Mouse (Mus musculus): ENCODE results near the gene Tfap2b. TPM values are rescaled to one million over a fixed set of nuclear protein-coding genes. Genes with fewer than 3 reads are reported as not detected.

The Tfap2b gene
- polyA plus RNA-seq, 1 experiment from 2014 or later = 22.9 TPM

GRCm38 (mm10) chr1:19233857-19234256, 25.1 kb downstream of the Tfap2b start:
- H3K27me3 ChIP-seq (ENCODE audit: control insufficient read depth, insufficient read depth, low read length) = peaks cover 45% of the 10 kb centered on the region
- DNase-seq (ENCODE audit: low spot score) (no peak), ATAC-seq (replicated peaks; ENCODE audit: insufficient number of reproducible peaks, low FRiP score, low TSS enrichment, low read depth) (no peak)
- no peaks in the 10 kb centered on the region for H3K36me3 ChIP-seq (replicated peaks; ENCODE audit: control insufficient read depth, insufficient read depth, low read depth, low read length)
- 4% methylated on average over 19 of the region's 19 CpGs for WGBS
- no peaks in the 10 kb centered on the region for H3K9me3 ChIP-seq (replicated peaks; ENCODE audit: control insufficient read depth, low read length)
- H3K4me1 ChIP-seq (ENCODE audit: control insufficient read depth, insufficient read depth, low read length) = no peaks in the 10 kb centered on the region
- H3K27ac ChIP-seq (replicated peaks; ENCODE audit: low read depth, low read length) = no peak overlapping the region
- H3K4me2 ChIP-seq (ENCODE audit: low read depth, low read length) = no peak overlapping the region
- H3K9ac ChIP-seq (replicated peaks; ENCODE audit: low read length) = no peak overlapping the region
- no peak overlapping the region for H3K4me3 ChIP-seq (ENCODE audit: low read depth, low read length)

GRCm38 (mm10) chr1:19234432-19235205, 25.9 kb downstream of the Tfap2b start:
- WGBS = 3% methylated on average over 31 of the region's 31 CpGs
- H3K4me2 ChIP-seq (ENCODE audit: low read depth, low read length) = peak overlapping the region; percentile 30
- no peak for ATAC-seq (replicated peaks; ENCODE audit: insufficient number of reproducible peaks, low FRiP score, low TSS enrichment, low read depth)

GRCm38 (mm10) chr1:19236051-19236450, 27.3 kb downstream of the Tfap2b start:
- no peak overlapping the region for H3K4me2 ChIP-seq (ENCODE audit: low read depth, low read length)
- H3K4me3 ChIP-seq (ENCODE audit: low read depth, low read length) = no peak overlapping the region
- no peak overlapping the region for H3K27ac ChIP-seq (replicated peaks; ENCODE audit: low read depth, low read length)
- H3K36me3 ChIP-seq (replicated peaks; ENCODE audit: control insufficient read depth, insufficient read depth, low read depth, low read length) = no peaks in the 10 kb centered on the region
- DNase-seq (ENCODE audit: low spot score) (no peak), ATAC-seq (replicated peaks; ENCODE audit: insufficient number of reproducible peaks, low FRiP score, low TSS enrichment, low read depth) (no peak)
- H3K9ac ChIP-seq (replicated peaks; ENCODE audit: low read length) = no peak overlapping the region
- WGBS = 16% methylated on average over 5 of the region's 5 CpGs
- H3K9me3 ChIP-seq (replicated peaks; ENCODE audit: control insufficient read depth, low read length) = no peaks in the 10 kb centered on the region
- H3K4me1 ChIP-seq (ENCODE audit: control insufficient read depth, insufficient read depth, low read length) = no peaks in the 10 kb centered on the region
- H3K27me3 ChIP-seq (ENCODE audit: control insufficient read depth, insufficient read depth, low read length) = peaks cover 46% of the 10 kb centered on the region

More at GRCm38 (mm10) chr1:19234432-19235205, 25.9 kb downstream of the Tfap2b start:
- no peak overlapping the region for H3K27ac ChIP-seq (replicated peaks; ENCODE audit: low read depth, low read length)
- H3K9ac ChIP-seq (replicated peaks; ENCODE audit: low read length) = no peak overlapping the region
- no peak for DNase-seq (ENCODE audit: low spot score)
- no peaks in the 10 kb centered on the region for H3K9me3 ChIP-seq (replicated peaks; ENCODE audit: control insufficient read depth, low read length)
- no peaks in the 10 kb centered on the region for H3K4me1 ChIP-seq (ENCODE audit: control insufficient read depth, insufficient read depth, low read length)
- H3K36me3 ChIP-seq (replicated peaks; ENCODE audit: control insufficient read depth, insufficient read depth, low read depth, low read length) = no peaks in the 10 kb centered on the region
- H3K4me3 ChIP-seq (ENCODE audit: low read depth, low read length) = no peak overlapping the region; the same call in 1 of the 2 replicates
- peaks cover 45% of the 10 kb centered on the region for H3K27me3 ChIP-seq (ENCODE audit: control insufficient read depth, insufficient read depth, low read length)

GRCm38 (mm10) chr1:19236591-19236990, 27.9 kb downstream of the Tfap2b start:
- ATAC-seq (replicated peaks; ENCODE audit: insufficient number of reproducible peaks, low FRiP score, low TSS enrichment, low read depth) (0 out of 2 replicates have a peak, but pooled peaks have one; percentile 46), DNase-seq (ENCODE audit: low spot score) (no peak)
- Histone ChIP-seq H3K4me1 (ENCODE audit: control insufficient read depth, insufficient read depth, low read length) (no peaks in the 10 kb centered on the region), H3K9me3 (replicated peaks; ENCODE audit: control insufficient read depth, low read length) (no peaks in the 10 kb centered on the region), H3K4me2 (ENCODE audit: low read depth, low read length) (no peak overlapping the region; the same call in 1 of the 2 replicates), H3K27ac (replicated peaks; ENCODE audit: low read depth, low read length) (no peak overlapping the region), H3K4me3 (ENCODE audit: low read depth, low read length) (no peak overlapping the region), H3K36me3 (replicated peaks; ENCODE audit: control insufficient read depth, insufficient read depth, low read depth, low read length) (no peaks in the 10 kb centered on the region), H3K27me3 (ENCODE audit: control insufficient read depth, insufficient read depth, low read length) (peaks cover 43% of the 10 kb centered on the region), H3K9ac (replicated peaks; ENCODE audit: low read length) (no peak overlapping the region)
- 3% methylated on average over 21 of the region's 21 CpGs for WGBS

GRCm38 (mm10) chr1:19237061-19237460, 28.3 kb downstream of the Tfap2b start:
- no peak overlapping the region for H3K4me3 ChIP-seq (ENCODE audit: low read depth, low read length)
- DNase-seq (ENCODE audit: low spot score) (no peak), ATAC-seq (replicated peaks; ENCODE audit: insufficient number of reproducible peaks, low FRiP score, low TSS enrichment, low read depth) (no peak)
- H3K27me3 ChIP-seq (ENCODE audit: control insufficient read depth, insufficient read depth, low read length) = peaks cover 43% of the 10 kb centered on the region
- H3K36me3 ChIP-seq (replicated peaks; ENCODE audit: control insufficient read depth, insufficient read depth, low read depth, low read length) = no peaks in the 10 kb centered on the region
- 6% methylated on average over 9 of the region's 9 CpGs for WGBS
- H3K9me3 ChIP-seq (replicated peaks; ENCODE audit: control insufficient read depth, low read length) = no peaks in the 10 kb centered on the region
- no peaks in the 10 kb centered on the region for H3K4me1 ChIP-seq (ENCODE audit: control insufficient read depth, insufficient read depth, low read length)
- no peak overlapping the region for H3K9ac ChIP-seq (replicated peaks; ENCODE audit: low read length)
- H3K27ac ChIP-seq (replicated peaks; ENCODE audit: low read depth, low read length) = no peak overlapping the region
- H3K4me2 ChIP-seq (ENCODE audit: low read depth, low read length) = no peak overlapping the region

- Histone ChIP-seq H3K27ac (replicated peaks; ENCODE audit: low read depth, low read length) (no peak overlapping the region), H3K4me2 (ENCODE audit: low read depth, low read length) (no peak overlapping the region), H3K36me3 (replicated peaks; ENCODE audit: control insufficient read depth, insufficient read depth, low read depth, low read length) (no peaks in the 10 kb centered on the region), H3K27me3 (ENCODE audit: control insufficient read depth, insufficient read depth, low read length) (peaks cover 41% of the 10 kb centered on the region), H3K4me1 (ENCODE audit: control insufficient read depth, insufficient read depth, low read length) (no peaks in the 10 kb centered on the region), H3K9ac (replicated peaks; ENCODE audit: low read length) (no peak overlapping the region), H3K9me3 (replicated peaks; ENCODE audit: control insufficient read depth, low read length) (no peaks in the 10 kb centered on the region), H3K4me3 (ENCODE audit: low read depth, low read length) (no peak overlapping the region)
- DNase-seq (ENCODE audit: low spot score) = no peak
- 21% methylated on average over 8 of the region's 8 CpGs for WGBS
- no peak for ATAC-seq (replicated peaks; ENCODE audit: insufficient number of reproducible peaks, low FRiP score, low TSS enrichment, low read depth)
Measured at GRCm38 (mm10) chr1:19237721-19238410, 29.2 kb downstream of the Tfap2b start.

- Histone ChIP-seq H3K4me1 (ENCODE audit: control insufficient read depth, insufficient read depth, low read length) (no peaks in the 10 kb centered on the region), H3K4me2 (ENCODE audit: low read depth, low read length) (no peak overlapping the region), H3K36me3 (replicated peaks; ENCODE audit: control insufficient read depth, insufficient read depth, low read depth, low read length) (no peaks in the 10 kb centered on the region), H3K9ac (replicated peaks; ENCODE audit: low read length) (no peak overlapping the region), H3K27ac (replicated peaks; ENCODE audit: low read depth, low read length) (no peak overlapping the region), H3K27me3 (ENCODE audit: control insufficient read depth, insufficient read depth, low read length) (peaks cover 31% of the 10 kb centered on the region), H3K9me3 (replicated peaks; ENCODE audit: control insufficient read depth, low read length) (no peaks in the 10 kb centered on the region), H3K4me3 (ENCODE audit: low read depth, low read length) (no peak overlapping the region)
- no peak for DNase-seq (ENCODE audit: low spot score)
- no peak; the same call in 1 of the 2 replicates for ATAC-seq (replicated peaks; ENCODE audit: insufficient number of reproducible peaks, low FRiP score, low TSS enrichment, low read depth)
Measured at GRCm38 (mm10) chr1:19240054-19240453, 31.3 kb downstream of the Tfap2b start.

GRCm38 (mm10) chr1:19241316-19241715, 32.6 kb downstream of the Tfap2b start:
- no peaks in the 10 kb centered on the region for H3K36me3 ChIP-seq (replicated peaks; ENCODE audit: control insufficient read depth, insufficient read depth, low read depth, low read length)
- DNase-seq (ENCODE audit: low spot score) = peak; percentile 83
- peak overlapping the region; percentile 5 for H3K4me3 ChIP-seq (ENCODE audit: low read depth, low read length)
- H3K4me1 ChIP-seq (ENCODE audit: control insufficient read depth, insufficient read depth, low read length) = no peaks in the 10 kb centered on the region
- 0% methylated on average over 18 of the region's 20 CpGs for WGBS
- H3K9me3 ChIP-seq (replicated peaks; ENCODE audit: control insufficient read depth, low read length) = no peaks in the 10 kb centered on the region
- H3K27me3 ChIP-seq (ENCODE audit: control insufficient read depth, insufficient read depth, low read length) = peaks cover 25% of the 10 kb centered on the region
- no peak overlapping the region for H3K27ac ChIP-seq (replicated peaks; ENCODE audit: low read depth, low read length)
- ATAC-seq (replicated peaks; ENCODE audit: insufficient number of reproducible peaks, low FRiP score, low TSS enrichment, low read depth) = peak; percentile 77
- H3K9ac ChIP-seq (replicated peaks; ENCODE audit: low read length) = no peak overlapping the region
- H3K4me2 ChIP-seq (ENCODE audit: low read depth, low read length) = peak overlapping the region; percentile 37
